Mouse (Mus musculus): ENCODE data around the gene Gm21788.
"Not testable (repeated sequence)": the region's sequence is repeated elsewhere in the genome, so short reads cannot be mapped to it uniquely, and the experiment has no call there.

The Gm21788 gene

GRCm38 (mm10) chrY:7404710-7405109 is at the start of gene Gm21788:
Gene Gm21788, plus strand, starts transcription at chrY:7405010.
- not testable (repeated sequence) for DNase-seq
